Mouse (Mus musculus) T-cell, adult 2 months (primary cell): Measurements from ENCODE around the gene Sufu.

Experiments used
- DNase-seq: peaks from one replicate; pipeline ENCODE4 v3.0.0; 2022; ENCODE audit warnings: low spot score

Gene Sufu

GRCm38 (mm10) chr19:46499836-46500580 is 103.3 kb downstream of the Sufu start:
- peak; percentile 96 for DNase-seq

- DNase-seq, result no peak
Observed at GRCm38 (mm10) chr19:46500581-46501341, 104.1 kb downstream of the Sufu start.

- peak; percentile 52 for DNase-seq
Observed at GRCm38 (mm10) chr19:46501401-46502068, 104.8 kb downstream of the Sufu start, which contains the start of gene Trim8. Trim8 (plus strand) TSS chr19:46501702.

- peak; percentile 73 for DNase-seq
Observed at GRCm38 (mm10) chr19:46502069-46502455, 105.4 kb downstream of the Sufu start.

GRCm38 (mm10) chr19:46502471-46503166 is 105.9 kb downstream of the Sufu start:
- peak; percentile 90 for DNase-seq

GRCm38 (mm10) chr19:46503351-46504084 is 106.8 kb downstream of the Sufu start:
- DNase-seq, result peak; percentile 85

DNA sequence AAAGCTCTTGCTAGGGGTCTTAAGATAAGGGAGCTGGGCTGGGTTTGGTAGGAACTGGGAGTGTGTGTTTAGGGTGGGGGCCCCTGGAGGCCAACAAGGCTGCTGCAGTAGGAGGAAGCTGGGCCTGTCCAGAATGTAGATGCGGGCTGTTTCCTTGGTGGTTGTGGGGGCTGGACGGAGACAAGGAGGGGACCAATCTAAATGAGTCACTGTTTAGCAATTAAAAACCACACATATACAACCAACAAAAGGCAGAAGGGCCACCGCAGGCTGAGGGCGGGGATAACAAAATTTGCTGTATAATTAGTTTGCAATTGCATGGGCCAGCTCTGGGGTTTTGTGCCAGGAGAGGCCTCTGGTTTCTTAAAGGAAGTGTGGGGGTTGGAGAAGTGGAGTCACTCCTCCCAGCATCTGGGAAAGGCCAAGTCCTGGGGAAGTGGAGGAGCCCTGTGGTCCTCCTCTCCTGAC is 107.4 kb downstream of the Sufu start:
- DNase-seq, result no peak

- no peak for DNase-seq
Observed at GRCm38 (mm10) chr19:46504822-46505417, 108.2 kb downstream of the Sufu start.

DNA sequence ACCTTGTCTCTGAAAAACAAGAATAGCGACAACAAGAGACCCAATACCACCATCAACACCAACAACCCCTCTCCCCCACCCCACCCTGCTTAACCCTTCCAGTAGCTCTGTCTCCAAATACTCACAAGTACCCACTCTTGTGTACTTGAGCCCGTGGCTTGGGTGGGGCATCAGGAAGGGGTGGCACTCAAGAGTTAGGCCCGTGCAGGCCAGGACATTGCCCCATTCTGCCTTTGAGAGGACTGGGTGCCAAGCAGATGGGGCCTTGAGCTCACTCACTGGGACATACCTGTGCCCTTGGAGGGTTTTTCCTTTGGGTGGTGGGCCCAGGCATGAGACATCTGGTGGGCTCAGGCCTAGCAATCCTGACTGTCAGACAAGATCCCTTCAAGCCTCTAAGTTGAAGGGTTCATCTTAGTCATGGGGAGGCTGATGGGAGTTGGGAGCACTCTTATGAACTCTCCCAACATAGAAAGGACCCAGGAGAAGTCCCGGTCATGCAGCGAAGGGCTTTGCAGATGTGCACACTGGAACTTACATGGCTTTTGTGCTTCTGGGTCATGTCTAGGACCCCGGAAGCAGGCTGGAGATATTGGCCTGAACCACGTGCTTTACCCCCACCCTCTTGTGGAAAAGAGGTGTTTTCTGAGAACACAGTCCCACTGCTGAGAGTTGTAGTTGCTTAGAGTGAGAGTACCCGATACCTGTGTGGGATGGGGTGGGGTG is 109.1 kb downstream of the Sufu start:
- DNase-seq, result no peak

DNA sequence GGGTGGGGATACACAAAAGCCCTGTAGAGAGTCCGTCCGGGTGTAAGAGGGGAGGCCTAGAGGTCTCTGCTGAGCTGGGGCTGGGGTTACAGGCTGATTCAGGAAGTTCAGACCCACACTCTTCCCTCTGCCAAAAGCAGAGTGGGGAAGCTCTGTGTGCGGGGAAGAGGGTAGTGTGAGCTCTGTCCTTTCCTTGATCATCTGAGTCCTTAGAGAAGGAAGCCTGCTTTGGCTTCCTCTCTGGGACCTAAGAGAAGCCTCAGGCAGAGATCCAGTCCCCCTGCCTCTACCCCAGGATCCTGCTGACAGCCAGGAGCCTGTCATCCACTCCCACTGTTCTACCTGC is 109.6 kb downstream of the Sufu start:
- DNase-seq, result no peak

GRCm38 (mm10) chr19:46507181-46507581 is 110.5 kb downstream of the Sufu start:
- DNase-seq, result no peak

- no peak for DNase-seq
Observed at GRCm38 (mm10) chr19:46507806-46508205, 111.1 kb downstream of the Sufu start.

DNA sequence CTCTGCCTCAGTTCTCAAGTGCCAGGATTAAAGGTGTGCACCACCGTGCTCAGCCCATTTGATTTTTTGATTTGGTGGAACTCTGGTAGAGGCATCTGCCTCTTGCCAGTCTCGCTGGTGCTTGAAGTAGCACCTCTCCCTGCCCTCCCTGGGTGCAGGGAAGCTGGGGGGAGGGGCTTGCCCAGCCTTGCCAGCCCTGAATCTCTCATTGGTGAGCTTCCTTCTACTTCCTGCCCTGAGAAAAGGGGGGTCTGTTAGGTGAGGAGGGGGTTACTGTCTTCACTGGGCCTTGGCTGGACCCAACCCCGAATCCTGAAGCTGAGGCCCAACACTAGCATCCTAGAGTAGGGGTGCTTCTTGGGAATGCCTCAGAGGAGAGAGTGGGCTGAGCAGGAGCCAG is 112.0 kb downstream of the Sufu start:
- no peak for DNase-seq

DNA sequence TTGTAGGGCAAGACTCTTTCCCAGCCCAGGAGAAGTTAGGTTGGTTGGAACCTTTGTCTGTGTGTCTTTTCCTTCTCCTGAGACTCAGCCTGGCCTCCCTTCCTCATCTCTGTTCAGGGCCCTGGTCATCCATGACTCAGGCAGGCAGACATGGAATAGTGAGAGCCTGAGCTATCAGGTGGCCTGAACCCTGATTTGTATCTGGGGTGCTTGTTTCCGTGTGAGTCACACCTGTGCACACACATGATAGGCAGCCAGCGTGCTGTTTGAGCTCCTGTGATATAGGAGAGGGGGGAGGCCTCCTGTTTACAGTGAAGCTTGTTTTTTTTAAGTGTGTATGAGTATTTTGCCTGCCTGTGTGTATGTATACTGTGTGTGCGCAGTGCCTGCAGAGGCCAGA is 112.5 kb downstream of the Sufu start:
- no peak for DNase-seq

- DNase-seq, result no peak
Observed at GRCm38 (mm10) chr19:46509736-46510135, 113.0 kb downstream of the Sufu start.

DNA sequence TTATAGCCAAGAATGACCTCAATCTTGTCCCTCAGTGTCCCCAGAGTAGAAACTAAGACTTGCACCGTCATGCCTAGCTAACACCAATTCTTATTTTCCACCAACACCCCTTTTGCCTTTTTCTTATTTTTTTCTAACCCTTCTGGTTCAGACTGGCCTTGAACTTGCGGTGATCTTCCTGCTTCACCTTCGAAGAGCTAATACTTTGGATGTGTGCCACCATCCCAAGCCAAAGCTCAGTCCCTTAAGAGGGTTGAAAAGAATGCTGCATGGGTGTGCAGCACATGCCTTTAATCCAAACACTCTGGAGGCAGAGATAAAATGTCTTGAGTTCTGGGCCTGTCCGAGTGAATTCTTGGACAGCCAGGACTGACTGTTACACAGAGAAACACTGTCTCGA is 113.7 kb downstream of the Sufu start:
- no peak for DNase-seq

DNA sequence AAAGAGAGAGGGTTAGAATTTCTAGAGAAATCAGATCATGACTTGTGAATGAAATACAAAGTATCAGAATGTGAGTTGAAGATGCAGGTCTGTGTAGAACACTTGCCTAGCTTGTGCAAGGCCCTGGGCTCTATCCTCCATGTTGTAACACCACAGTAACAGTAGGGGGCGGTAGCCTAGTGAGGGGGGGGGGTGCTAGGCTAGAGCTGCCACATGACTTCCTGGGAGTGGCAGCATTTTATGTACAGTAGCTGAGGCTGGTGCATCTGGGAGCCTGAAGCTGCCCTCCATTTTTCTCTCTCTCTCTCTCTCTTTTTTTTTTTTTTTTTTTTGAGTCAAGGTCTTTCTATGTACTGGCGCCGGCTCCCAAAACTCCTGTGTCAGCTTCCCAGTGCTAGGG is 114.1 kb downstream of the Sufu start:
- peak; percentile 68 for DNase-seq

DNA sequence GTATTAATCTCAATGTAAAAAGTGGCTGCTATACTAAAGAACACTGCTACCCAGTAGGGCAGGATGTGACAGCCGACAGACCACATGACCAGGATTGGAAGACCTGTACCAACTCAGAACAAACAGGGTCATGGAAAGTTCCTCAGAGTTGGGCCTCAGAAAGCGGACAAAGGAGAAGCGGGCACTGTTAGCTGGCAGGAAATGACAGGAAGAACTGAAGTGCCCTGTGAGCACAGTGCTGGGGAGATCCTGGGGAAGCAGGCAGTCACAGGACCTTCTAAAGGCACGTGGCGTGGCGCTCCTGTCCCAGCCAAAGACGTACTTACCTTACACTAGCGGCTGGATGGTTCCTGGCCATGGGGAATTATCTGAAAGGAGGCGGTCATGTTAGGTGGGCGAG is 114.6 kb downstream of the Sufu start:
- peak; percentile 70 for DNase-seq

- no peak for DNase-seq
Observed at GRCm38 (mm10) chr19:46514387-46514786, 117.7 kb downstream of the Sufu start.

- no peak for DNase-seq
Observed at GRCm38 (mm10) chr19:46515287-46515821, 118.7 kb downstream of the Sufu start.
